ENCODE assay signal across 15 mouse cellular contexts in genomic region chr8:88662401-88662821, GRCm38 (mm10). TPM values are rescaled to one million over a fixed set of nuclear protein-coding genes. Genes with fewer than 3 reads are reported as not detected.
DNase-seq lines count a peak whose midpoint lies in the region; ATAC-seq and TF ChIP-seq lines count a peak whose summit lies in the region.
"Had no signal": no experiment of that assay in that cellular context is flagged by ENCODE, and none has a peak within 500 bp of the region (broad histone marks: within the 10 kb centered on the region; RNA-seq: fewer than 3 reads in every experiment).

No protein-coding gene starts in this region.

- no peak for TF ChIP-seq CTCF in G1E (IDR thresholded peaks at IDR 0.05; ENCODE audit: low read depth, low read length)
- no peak for TF ChIP-seq CTCF in left cerebral cortex, adult 2 months (IDR thresholded peaks at IDR 0.05)

- 23% methylated on average over 6 of the region's 6 CpGs for WGBS in liver, embryonic 15.5 days (ENCODE audit: insufficient replicate concordance)

- H3K27me3 ChIP-seq in G1E (ENCODE audit: insufficient read depth, low read length), result peaks cover 3% of the 10 kb centered on the region; the same call in 1 of the 2 replicates
- no peaks in the 10 kb centered on the region for H3K27me3 ChIP-seq in liver, embryonic 15.5 days
- H3K27me3 ChIP-seq: neural tube, embryonic 12.5 days; stomach, embryonic 15.5 days had no signal

- no peak overlapping the region for H3K4me3 ChIP-seq in G1E (ENCODE audit: low read depth, low read length)
- no peak overlapping the region for H3K4me3 ChIP-seq in liver, embryonic 15.5 days (replicated peaks)
- H3K4me3 ChIP-seq in left cerebral cortex, adult 2 months, result no peak overlapping the region
- H3K4me3 ChIP-seq: hindbrain, embryonic 10.5 days; megakaryocyte, embryonic 14.5 days; neural tube, embryonic 12.5 days; stomach, embryonic 15.5 days had no signal

- H3K27ac ChIP-seq in liver, embryonic 15.5 days (replicated peaks), result 0 out of 2 replicates have a peak overlapping the region, but pooled peaks have one; percentile 29
- no peak overlapping the region for H3K27ac ChIP-seq in left cerebral cortex, adult 2 months
- H3K27ac ChIP-seq: hindbrain, embryonic 10.5 days; neural tube, embryonic 12.5 days; stomach, embryonic 15.5 days had no signal

- no peak overlapping the region for H3K4me2 ChIP-seq in liver, embryonic 15.5 days
- H3K4me2 ChIP-seq: neural tube, embryonic 12.5 days; stomach, embryonic 15.5 days had no signal

- peak; percentile 54 for ATAC-seq in G1E (ENCODE audit: extremely low read depth, insufficient number of reproducible peaks, low FRiP score, poor library complexity, severe bottlenecking)
- peak; percentile 34; the same call in 1 of the 2 replicates for ATAC-seq in liver, embryonic 15.5 days (ENCODE audit: insufficient read depth)
- ATAC-seq: forebrain, postnatal 0 days had no signal

- H3K36me3 ChIP-seq in G1E (replicated peaks), result no peaks in the 10 kb centered on the region
- H3K36me3 ChIP-seq in liver, embryonic 15.5 days (replicated peaks), result no peaks in the 10 kb centered on the region
- H3K36me3 ChIP-seq: hindbrain, embryonic 10.5 days; neural tube, embryonic 12.5 days; stomach, embryonic 15.5 days had no signal

- no peaks in the 10 kb centered on the region for H3K9me3 ChIP-seq in G1E (replicated peaks)
- no peaks in the 10 kb centered on the region for H3K9me3 ChIP-seq in liver, embryonic 15.5 days (replicated peaks)
- H3K9me3 ChIP-seq: hindbrain, embryonic 10.5 days; megakaryocyte, embryonic 14.5 days; neural tube, embryonic 12.5 days; stomach, embryonic 15.5 days had no signal

- H3K9ac ChIP-seq in liver, embryonic 15.5 days, result no peak overlapping the region
- H3K9ac ChIP-seq: forebrain, postnatal 0 days; neural tube, embryonic 12.5 days; stomach, embryonic 15.5 days had no signal

- peak; percentile 7 for DNase-seq in adrenal gland, postnatal 10 days
- DNase-seq in adrenal gland, adult 2 months, result no peak
- peak; percentile 50 for DNase-seq in G1E (ENCODE audit: low spot score)
- peak; percentile 31 to 78 for DNase-seq in natural killer cell, adult 2 months (ENCODE audit: low spot score in 2 of 2)
- DNase-seq in left cerebral cortex, adult 2 months (ENCODE audit: extremely low spot score in 1 of 2, low spot score in 2 of 2), result no peak
- no peak for DNase-seq in thymus, adult 18-20 months
- no peak for DNase-seq in neural tube, embryonic 10.5 days (ENCODE audit: extremely low spot score, low spot score)
- DNase-seq: forebrain, postnatal 0 days; kidney, adult 18-20 months; left cerebral cortex, postnatal 4 days had no signal

- peaks cover 57% of the 10 kb centered on the region for H3K4me1 ChIP-seq in G1E (ENCODE audit: insufficient read depth, low read depth, low read length)
- no peaks in the 10 kb centered on the region; the same call in 1 of the 2 replicates for H3K4me1 ChIP-seq in liver, embryonic 15.5 days (replicated peaks)
- H3K4me1 ChIP-seq: neural tube, embryonic 12.5 days had no signal

- intact Hi-C loops in left cerebral cortex, adult 2 months (cut with DNase I), result no loop called here

RNA-seq across cellular contexts. Expression of gene Nod2, which starts 15.3 kb away (rescaled TPM):
- 1 to 10 TPM in 1 of 2 experiments, under 1 TPM in 1; 0.94 to 1.1 TPM for total RNA-seq in adrenal gland, postnatal 10 days (2021)
- total RNA-seq in adrenal gland, adult 2 months (2021), result 1 to 10 TPM in 1 of 2 experiments, under 1 TPM in 1; 0.89 to 1.2 TPM
- 1.1 and 1.7 TPM in 2 replicates for polyA plus RNA-seq in adrenal gland, adult 2 months (2012; rRNA removed)
- total RNA-seq in G1E (2014; fragmentation: Nextera tagmentation) (0.24 and 1.1 TPM in 2 replicates), G1E (2017) (0.22 and 0.23 TPM in 2 replicates)
- polyA plus RNA-seq in G1E (2012), result 0.04 and 0.07 TPM in 2 replicates
- polyA plus RNA-seq in liver, embryonic 15.5 days (2015; fragmentation: Nextera tagmentation; extraction: Ambion mirVana), result 0.08 and 0.09 TPM in 2 replicates
- total RNA-seq in left cerebral cortex, adult 2 months (2021), result under 1 TPM; 0.27 to 0.65 TPM

RNA-seq across cellular contexts. Expression of gene Snx20, which starts 26.5 kb away (rescaled TPM):
- 1 to 10 TPM; 2.5 to 2.7 TPM for total RNA-seq in adrenal gland, postnatal 10 days (2021)
- total RNA-seq in adrenal gland, adult 2 months (2021), result 1 to 10 TPM; 1.7 to 1.9 TPM
- 3.7 and 9.8 TPM in 2 replicates for polyA plus RNA-seq in adrenal gland, adult 2 months (2012; rRNA removed)
- total RNA-seq in G1E (2014; fragmentation: Nextera tagmentation) (16.0 and 19.5 TPM in 2 replicates), G1E (2017) (15.9 and 16.7 TPM in 2 replicates)
- polyA plus RNA-seq in G1E (2012), result 38.8 and 51.2 TPM in 2 replicates
- 4.3 and 4.8 TPM in 2 replicates for polyA plus RNA-seq in liver, embryonic 15.5 days (2015; fragmentation: Nextera tagmentation; extraction: Ambion mirVana)
- 1 to 10 TPM in 1 of 2 experiments, under 1 TPM in 1; 0.98 to 1.6 TPM for total RNA-seq in left cerebral cortex, adult 2 months (2021)

RNA-seq across cellular contexts. Expression of gene Cyld, which starts 34.4 kb away (rescaled TPM):
- 10 to 100 TPM; 26.7 to 31.7 TPM for total RNA-seq in adrenal gland, postnatal 10 days (2021)
- total RNA-seq in adrenal gland, adult 2 months (2021), result 10 to 100 TPM; 50.7 to 63.2 TPM
- polyA plus RNA-seq in adrenal gland, adult 2 months (2012; rRNA removed), result 5.5 and 6.2 TPM in 2 replicates
- total RNA-seq in G1E (2014; fragmentation: Nextera tagmentation) (43.4 and 57.7 TPM in 2 replicates), G1E (2017) (36.2 and 40.9 TPM in 2 replicates)
- 0.73 and 1.0 TPM in 2 replicates for polyA plus RNA-seq in G1E (2012)
- 6.1 and 6.6 TPM in 2 replicates for polyA plus RNA-seq in liver, embryonic 15.5 days (2015; fragmentation: Nextera tagmentation; extraction: Ambion mirVana)
- total RNA-seq in left cerebral cortex, adult 2 months (2021), result 100 to 1,000 TPM; 102 to 110 TPM

Comparison
In these comparisons a context has a peak if more than half of its experiments do, and no peak if none do; other contexts are left out.
1. DNase-seq: peak in adrenal gland, postnatal 10 days (single experiment), G1E (single experiment) and natural killer cell, adult 2 months (2 of 2); none in adrenal gland, adult 2 months (single experiment), left cerebral cortex, adult 2 months (0 of 2), thymus, adult 18-20 months (0 of 2) and neural tube, embryonic 10.5 days (single experiment).
2. RNA of gene Snx20, which starts 26.5 kb away (total RNA-seq): 15.9 to 19.5 TPM in G1E; 2.5 to 2.7 TPM in adrenal gland, postnatal 10 days, 1.7 to 1.9 TPM in adrenal gland, adult 2 months and 0.98 to 1.6 TPM in left cerebral cortex, adult 2 months; every median in the first group is over 4 times any median in the second.